Mouse (Mus musculus) heart, adult 2 months (tissue): ENCODE data around the gene Fam98c. TPM values are rescaled to one million over a fixed set of nuclear protein-coding genes. Genes with fewer than 3 reads are reported as not detected.

Source experiments
- DNase-seq, 2 experiments: peaks; one replicate each; pipeline ENCODE4 v3.0.0; 2021
- H3K27ac ChIP-seq: fragments of 200-600 bp; 2 replicates; pipeline ENCODE4 v1.8.1; 2022
- H3K27me3 ChIP-seq: fragments of 200-500 bp; 2 replicates; pipeline ENCODE4 v1.6.1; 2012; ENCODE audit warnings: mild to moderate bottlenecking, low read length, inconsistent platforms, mixed read lengths; ENCODE audit not compliant: control insufficient read depth, insufficient read depth
- H3K36me3 ChIP-seq: fragments of 200-500 bp; 2 replicates; pipeline ENCODE4 v1.6.1; 2012; ENCODE audit warnings: low read length, inconsistent platforms; ENCODE audit not compliant: control insufficient read depth, insufficient read depth
- H3K4me1 ChIP-seq: fragments of 200-500 bp; 2 replicates; pipeline ENCODE4 v1.6.1; 2011; ENCODE audit warnings: low read length; ENCODE audit not compliant: control insufficient read depth, insufficient read depth
- H3K4me3 ChIP-seq: fragments of 200-600 bp; 2 replicates; pipeline ENCODE4 v1.8.1; 2022
- H3K79me2 ChIP-seq: fragments of 200-500 bp; replicated peaks from 2 replicates; pipeline ENCODE4 v1.6.1; 2012; ENCODE audit warnings: mild to moderate bottlenecking, inconsistent platforms, low read length, moderate library complexity, mixed read lengths; ENCODE audit not compliant: control insufficient read depth, insufficient read depth
- H3K9ac ChIP-seq: fragments of 200-500 bp; 2 replicates; pipeline ENCODE4 v1.6.1; 2012; ENCODE audit warnings: low read depth, mild to moderate bottlenecking, control low read depth, inconsistent platforms, low read length, mixed read lengths
- CTCF ChIP-seq: fragments of 200-600 bp; IDR thresholded peaks from 2 replicates; pipeline ENCODE4 v1.8.1; 2022; ENCODE audit warnings: antibody characterized with exemption, mild to moderate bottlenecking, moderate library complexity
- EP300 ChIP-seq: fragments of 200-500 bp; IDR thresholded peaks from 2 replicates; pipeline ENCODE4 v1.6.1; 2011; ENCODE audit warnings: low read depth, low read length, control low read depth; ENCODE audit not compliant: insufficient read depth
- POLR2A ChIP-seq: fragments of 200-500 bp; IDR thresholded peaks from 2 replicates; pipeline ENCODE4 v1.6.1; 2011; ENCODE audit warnings: mild to moderate bottlenecking, low read depth, low read length, control low read depth; ENCODE audit not compliant: insufficient read depth
- WGBS: fragments of 180-500 bp; shearing (Covaris S2); methylation state at CpG from one replicate; pipeline ENCODE4 v1.1.7; 2018; 5-methylcytosine and 5-hydroxymethylcytosine counted together
- intact Hi-C: fragments of 180-260 bp; cut with DNase I; formaldehyde crosslinking; loops from one replicate; pipeline ENCODE4 v1.15.1; 2025
- polyA plus RNA-seq: library from polyadenylated mRNA; depleted of rRNA; stranded (reverse); fragments of >200 nt; gene quantifications from 2 replicates; pipeline ENCODE4 v1.2.3, GENCODE M21; 2012
- total RNA-seq, 2 experiments: library from RNA; stranded (reverse); gene quantifications; 2 replicates each; pipeline ENCODE4 v1.2.3; 2021

Gene Fam98c
- total and polyA plus RNA-seq, 3 experiments: 10.4 to 18.0 (median 12.7) TPM

DNA sequence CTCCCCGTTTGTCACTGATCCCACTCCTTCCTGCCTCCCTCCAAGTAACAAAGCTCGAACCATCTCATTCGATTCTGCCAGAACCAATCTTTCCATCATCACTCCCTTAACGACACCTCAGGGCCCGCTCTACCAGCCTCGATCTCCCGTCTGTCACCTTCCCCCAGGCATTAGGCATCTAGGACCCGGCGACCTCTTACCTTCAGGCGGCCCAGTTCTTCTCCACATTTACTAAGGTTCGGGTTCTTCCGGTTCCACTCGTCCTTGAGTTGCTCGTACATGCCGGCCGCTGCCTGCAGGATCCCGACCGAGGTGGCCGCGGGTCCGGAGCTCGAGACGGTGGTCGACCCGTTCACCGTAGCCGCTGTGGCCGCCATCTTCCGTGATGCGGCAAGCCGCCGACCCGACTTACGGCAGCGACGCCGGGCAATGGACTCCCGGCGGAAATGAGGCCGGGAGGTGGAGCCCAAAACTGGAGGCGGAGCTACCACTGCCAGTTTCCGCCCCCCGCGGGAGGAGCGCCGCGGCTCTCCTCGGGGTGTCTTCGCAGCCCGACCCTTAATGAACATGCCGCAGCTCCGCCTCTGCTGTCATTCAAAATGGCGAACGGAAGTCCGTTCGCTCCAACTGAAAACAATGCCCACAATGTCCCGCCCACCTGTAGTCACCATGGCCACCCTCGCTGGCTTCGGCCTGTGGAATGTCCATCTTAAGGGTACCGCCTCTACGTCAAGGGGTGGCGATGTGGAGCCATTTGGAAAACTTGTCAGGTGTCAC, 24.2 kb upstream of the Fam98c start, which contains the start of gene Psmd8:
Gene Psmd8 (minus strand): TSS at position 625 of the 777 bp plus-strand sequence.
- DNase-seq: peak; percentile 98 to 99
- H3K27ac ChIP-seq: peak within 1 kb of the TSS; percentile 90
- peak within 1 kb of the TSS; percentile 97 for H3K4me3 ChIP-seq
- H3K27me3 ChIP-seq: no peaks in the 10 kb centered on the region
- H3K36me3 ChIP-seq: no peaks in the 10 kb centered on the region
- peaks cover 2% of the 10 kb centered on the region; the same call in 1 of the 2 replicates for H3K79me2 ChIP-seq
- H3K4me1 ChIP-seq: peaks cover 2% of the 10 kb centered on the region; the same call in 1 of the 2 replicates
- WGBS: under 1% methylated on average over 62 of the region's 62 CpGs
- TF ChIP-seq POLR2A (peak; percentile 91), CTCF (peak; percentile 79), EP300 (peak; percentile 65; the same call in 1 of the 2 replicates)
- H3K9ac ChIP-seq: peak within 1 kb of the TSS; percentile 66
- intact Hi-C loops: loop anchor here (1.0 to 5.0 kb wide), 3 partner anchors 52 to 117 kb away; partner anchors contain the start of gene Kcnk6

DNA sequence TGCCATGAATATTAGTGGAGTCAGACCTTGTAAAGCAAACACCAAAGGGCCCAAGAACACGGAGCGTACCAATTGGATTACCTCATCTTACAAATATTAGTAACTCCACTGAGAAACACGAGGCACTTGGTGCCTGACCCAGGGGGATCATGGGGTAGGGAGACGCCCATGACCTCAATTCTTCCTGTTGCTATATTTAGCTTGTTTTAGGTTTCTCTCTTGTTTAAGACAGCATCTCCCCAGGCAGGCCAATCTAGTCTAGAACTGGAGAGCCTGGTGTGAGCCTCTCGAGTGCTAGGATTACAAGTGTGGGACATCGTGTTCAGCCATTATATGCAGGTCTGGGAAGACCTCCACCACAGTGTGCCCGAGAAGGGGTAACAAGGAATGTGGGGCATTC, 23.3 kb upstream of the Fam98c start:
- H3K27ac ChIP-seq: peak overlapping the region; percentile 90
- DNase-seq: no peak

DNA sequence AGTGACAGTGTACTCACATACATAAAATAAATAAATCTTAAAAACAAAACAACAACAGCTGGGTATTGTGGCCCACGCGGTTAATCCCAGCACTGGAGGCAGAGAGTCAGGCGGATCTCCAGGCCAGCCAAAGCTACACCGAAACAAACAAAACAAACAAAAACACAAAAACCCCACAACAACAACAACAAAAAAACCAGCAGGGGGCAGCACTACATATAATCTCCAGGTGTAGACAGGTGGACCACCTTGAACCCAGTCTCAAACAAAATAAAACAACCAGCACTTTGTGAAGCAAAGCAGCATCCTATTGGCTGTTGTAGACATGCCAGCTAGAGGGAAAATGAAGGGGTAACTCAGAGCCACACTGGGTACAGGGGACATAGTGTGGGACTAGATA, 22.1 kb upstream of the Fam98c start:
- no peaks in the 10 kb centered on the region for H3K27me3 ChIP-seq
- TF ChIP-seq POLR2A (no peak), CTCF (peak; percentile 55), EP300 (no peak)
- intact Hi-C loops: loop anchor here (5.0 to 10.0 kb wide), 2 partner anchors 196 to 347 kb away; partner anchors contain the start of genes Eif3k and Map4k1
- WGBS: 88% methylated on average over 4 of the region's 4 CpGs
- peaks cover 2% of the 10 kb centered on the region; the same call in 1 of the 2 replicates for H3K4me1 ChIP-seq
- no peak overlapping the region for H3K4me3 ChIP-seq
- peaks cover 2% of the 10 kb centered on the region; the same call in 1 of the 2 replicates for H3K79me2 ChIP-seq
- H3K36me3 ChIP-seq: no peaks in the 10 kb centered on the region
- DNase-seq: no peak
- H3K9ac ChIP-seq: no peak overlapping the region
- H3K27ac ChIP-seq: no peak overlapping the region

More for the DNA sequence above, 23.3 kb upstream of the Fam98c start:
- no peaks in the 10 kb centered on the region for H3K27me3 ChIP-seq
- no peaks in the 10 kb centered on the region for H3K36me3 ChIP-seq
- peak overlapping the region; percentile 97 for H3K4me3 ChIP-seq
- 10% methylated on average over 7 of the region's 7 CpGs for WGBS
- H3K4me1 ChIP-seq: peaks cover 2% of the 10 kb centered on the region; the same call in 1 of the 2 replicates
- H3K79me2 ChIP-seq: peaks cover 2% of the 10 kb centered on the region; the same call in 1 of the 2 replicates
- 0 out of 2 replicates have a peak overlapping the region, but pooled peaks have one; percentile 35 for H3K9ac ChIP-seq
- TF ChIP-seq POLR2A (no peak), EP300 (no peak), CTCF (no peak)
- intact Hi-C loops: loop anchor here (5.0 to 10.0 kb wide), 2 partner anchors 197 to 345 kb away; partner anchors contain the start of genes Eif3k and Map4k1

DNA sequence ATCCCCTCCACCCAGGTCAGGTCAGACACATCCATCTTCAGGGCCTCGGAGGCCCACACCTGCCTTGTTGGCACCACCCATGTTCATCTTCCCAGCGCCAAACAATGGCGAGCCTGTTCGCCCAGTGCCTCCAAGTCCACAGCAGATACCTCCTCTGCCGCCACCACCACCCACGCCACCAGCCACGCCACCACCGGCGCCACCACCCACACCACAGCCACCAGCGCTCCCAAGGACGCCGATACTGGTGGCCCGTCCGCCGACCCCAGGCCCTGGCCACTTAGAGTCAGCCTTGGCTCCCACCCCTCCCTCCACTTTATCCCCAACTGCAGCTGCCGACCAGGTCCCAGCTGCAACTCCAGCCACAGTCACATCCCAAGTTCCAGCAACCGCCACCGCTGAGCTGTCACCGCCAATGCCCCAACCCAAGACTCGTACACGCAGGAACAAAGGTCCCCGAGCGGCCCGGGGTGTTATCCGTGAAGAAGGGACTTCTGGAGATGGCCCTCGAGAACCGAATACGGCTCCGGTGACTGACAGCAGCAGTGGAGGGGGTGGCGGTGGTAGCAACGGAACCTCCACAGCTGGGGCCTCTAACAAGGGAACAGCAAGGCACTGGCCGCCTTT, 16.5 kb upstream of the Fam98c start:
- H3K36me3 ChIP-seq: no peaks in the 10 kb centered on the region
- H3K4me3 ChIP-seq: no peak overlapping the region
- peaks cover 2% of the 10 kb centered on the region; the same call in 1 of the 2 replicates for H3K4me1 ChIP-seq
- no peak overlapping the region for H3K27ac ChIP-seq
- no peaks in the 10 kb centered on the region for H3K79me2 ChIP-seq
- TF ChIP-seq CTCF (no peak), POLR2A (no peak), EP300 (no peak)
- no peak for DNase-seq
- intact Hi-C loops: loop anchor here (10.0 kb wide), 1 partner anchor 352 kb away; no protein-coding TSS in a partner anchor
- H3K9ac ChIP-seq: no peak overlapping the region
- WGBS: 69% methylated on average over 32 of the region's 32 CpGs
- H3K27me3 ChIP-seq: peaks cover 6% of the 10 kb centered on the region; the same call in 1 of the 2 replicates

DNA sequence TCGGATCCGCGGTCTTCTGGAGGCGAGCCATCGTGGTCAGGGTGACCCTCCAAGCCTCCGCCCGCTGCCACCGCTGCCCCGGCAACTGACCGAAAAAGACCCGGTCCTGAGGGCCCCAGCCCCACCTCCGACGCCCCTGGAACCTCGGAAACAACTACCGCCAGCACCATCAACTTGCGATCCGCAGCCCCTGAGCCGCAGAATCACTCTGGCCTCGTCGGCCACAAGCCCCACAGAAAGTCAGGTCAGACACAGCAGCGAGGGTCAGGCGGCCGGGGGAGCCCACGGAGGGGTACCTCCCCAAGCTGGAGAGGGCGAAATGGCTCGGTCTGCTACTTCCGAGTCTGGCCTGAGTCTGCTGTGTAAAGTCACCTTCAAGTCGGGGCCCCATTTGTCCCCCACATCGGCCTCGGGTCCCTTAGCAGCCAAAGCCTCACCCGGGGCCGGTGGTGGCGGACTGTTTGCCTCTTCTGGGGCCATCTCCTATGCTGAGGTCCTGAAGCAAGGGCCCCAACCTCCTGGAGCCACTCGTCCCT, 15.6 kb upstream of the Fam98c start:
- intact Hi-C loops: loop anchor here (2.0 to 10.0 kb wide), 2 partner anchors 15 to 353 kb away; partner anchors contain the start of gene Fam98c
- TF ChIP-seq CTCF (no peak), EP300 (no peak), POLR2A (no peak)
- H3K79me2 ChIP-seq: no peaks in the 10 kb centered on the region
- 10% methylated on average over 34 of the region's 34 CpGs for WGBS
- peaks cover 2% of the 10 kb centered on the region; the same call in 1 of the 2 replicates for H3K4me1 ChIP-seq
- no peaks in the 10 kb centered on the region for H3K36me3 ChIP-seq
- H3K4me3 ChIP-seq: peak overlapping the region; percentile 75
- no peak for DNase-seq
- H3K9ac ChIP-seq: peak overlapping the region; percentile 55
- H3K27me3 ChIP-seq: peaks cover 6% of the 10 kb centered on the region; the same call in 1 of the 2 replicates
- no peak overlapping the region for H3K27ac ChIP-seq
